Mouse (Mus musculus): ENCODE measurements around the gene Fdx1.

The Fdx1 gene

GRCm38 (mm10) chr9:51964110-51964509, 754 bp upstream of the Fdx1 start:
- DNase-seq (ENCODE audit: low read depth, low spot score) = no peak

- no peak for DNase-seq (ENCODE audit: low read depth, low spot score)
Observed at GRCm38 (mm10) chr9:51961190-51961909, 2.0 kb downstream of the Fdx1 start.

DNA sequence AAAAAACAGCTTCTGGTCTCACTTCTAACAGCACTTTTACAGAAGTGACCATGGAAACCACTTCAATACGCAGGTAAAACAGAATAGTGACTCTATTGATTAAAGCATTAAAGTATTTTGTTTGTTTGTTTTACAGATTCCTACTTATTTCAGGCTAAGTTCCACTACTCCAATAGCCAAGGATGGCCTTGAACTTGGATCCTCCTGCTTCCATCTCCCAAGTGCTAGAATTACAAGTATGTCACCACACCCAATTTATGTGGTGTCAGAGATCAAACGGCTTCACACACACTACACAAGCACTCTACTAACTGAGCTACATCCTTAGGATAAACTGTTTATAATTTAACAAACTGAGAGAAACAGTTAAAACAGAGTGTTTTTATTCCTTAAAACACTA, 3.0 kb downstream of the Fdx1 start:
- DNase-seq (ENCODE audit: low read depth, low spot score) = no peak

DNA sequence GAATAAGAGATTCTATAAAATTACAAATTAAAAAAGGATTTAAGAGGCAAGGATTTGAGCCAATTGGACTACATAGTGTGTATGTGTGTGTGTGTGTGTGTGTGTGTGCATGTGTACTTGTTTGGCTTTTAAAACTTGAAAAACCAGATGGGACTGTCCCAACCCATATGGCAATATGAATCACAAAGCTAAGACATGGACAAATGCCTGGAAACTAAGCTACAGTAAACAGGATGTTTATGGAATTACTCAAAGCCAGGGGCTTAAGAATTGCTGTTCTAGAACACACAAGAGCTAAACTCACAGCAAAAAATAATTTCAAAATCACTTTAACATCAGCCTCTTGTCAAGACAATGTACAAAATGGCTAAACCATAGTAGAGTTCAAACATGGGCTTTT, 4.4 kb downstream of the Fdx1 start:
- DNase-seq (ENCODE audit: low read depth, low spot score) = peak; percentile 60

GRCm38 (mm10) chr9:51957025-51957424, 6.3 kb downstream of the Fdx1 start:
- DNase-seq (ENCODE audit: low read depth, low spot score) = no peak

DNA sequence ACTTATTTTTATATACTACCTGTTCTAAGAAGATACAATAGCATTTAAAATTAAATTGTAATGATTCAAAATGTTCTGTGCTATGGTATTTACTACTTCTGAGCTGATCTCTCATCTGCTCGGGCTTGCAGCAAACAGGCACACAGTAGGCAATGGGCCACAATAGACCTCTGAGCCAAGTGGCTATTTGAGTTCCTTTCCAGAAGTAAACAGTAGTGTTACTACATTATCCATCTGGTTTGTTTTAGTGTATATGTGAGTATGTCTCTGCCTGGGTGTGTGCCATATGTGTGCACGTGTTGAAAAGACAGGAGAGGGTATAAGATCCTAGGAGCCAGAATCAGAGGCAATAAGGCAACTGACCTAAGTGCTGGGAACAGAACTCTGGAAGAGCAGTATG, 6.9 kb downstream of the Fdx1 start:
- no peak for DNase-seq (ENCODE audit: low read depth, low spot score)

GRCm38 (mm10) chr9:51951337-51951736, 12.0 kb downstream of the Fdx1 start:
- DNase-seq (ENCODE audit: low read depth, low spot score) = no peak

DNA sequence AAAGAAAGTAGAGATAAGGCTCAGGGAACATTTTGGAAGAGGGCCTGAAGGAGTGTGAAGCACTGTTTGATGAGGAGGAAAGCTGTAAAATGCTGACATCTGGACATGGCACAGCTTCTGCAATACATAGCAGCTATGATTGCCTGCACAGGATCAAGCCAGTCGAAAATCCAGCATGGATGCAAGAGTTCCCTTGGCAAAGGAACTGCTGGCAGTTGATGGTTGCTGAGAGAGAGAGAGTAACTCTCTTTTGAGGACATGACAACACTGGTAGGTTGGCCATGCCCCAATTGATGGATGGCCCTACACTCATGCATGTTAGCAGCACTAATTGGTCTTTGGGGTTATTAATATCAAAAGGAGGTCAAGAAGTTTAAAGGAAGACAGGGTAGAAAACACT, 12.7 kb downstream of the Fdx1 start:
- no peak for DNase-seq (ENCODE audit: low read depth, low spot score)

GRCm38 (mm10) chr9:51950225-51950624, 13.1 kb downstream of the Fdx1 start:
- no peak for DNase-seq (ENCODE audit: low read depth, low spot score)

DNA sequence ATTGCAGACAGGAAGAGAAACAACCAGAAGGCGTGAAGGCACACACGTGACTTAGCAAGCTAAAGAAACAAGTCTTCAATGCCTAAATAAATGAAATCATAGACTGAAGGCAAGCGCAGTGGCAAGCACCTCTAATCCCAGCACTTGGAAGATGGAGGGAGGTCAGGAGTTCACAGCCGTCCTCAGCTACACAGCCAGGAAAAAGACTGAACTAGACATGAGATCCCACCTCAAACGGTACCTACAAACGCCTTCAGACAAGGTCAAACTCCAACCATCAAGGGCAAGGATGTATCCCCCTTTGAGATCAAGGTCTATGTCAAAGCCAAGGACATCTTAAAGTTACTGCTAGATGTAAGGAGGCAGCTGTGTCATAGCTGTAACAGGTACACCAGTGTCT, 19.4 kb downstream of the Fdx1 start:
- DNase-seq (ENCODE audit: low read depth, low spot score) = no peak

- DNase-seq (ENCODE audit: low read depth, low spot score) = no peak
Observed at GRCm38 (mm10) chr9:51934641-51935040, 28.7 kb downstream of the Fdx1 start.

GRCm38 (mm10) chr9:51931997-51932396, 31.4 kb downstream of the Fdx1 start:
- DNase-seq (ENCODE audit: low read depth, low spot score) = no peak

- no peak for DNase-seq (ENCODE audit: low read depth, low spot score)
Observed at GRCm38 (mm10) chr9:51931054-51931690, 32.2 kb downstream of the Fdx1 start.

DNA sequence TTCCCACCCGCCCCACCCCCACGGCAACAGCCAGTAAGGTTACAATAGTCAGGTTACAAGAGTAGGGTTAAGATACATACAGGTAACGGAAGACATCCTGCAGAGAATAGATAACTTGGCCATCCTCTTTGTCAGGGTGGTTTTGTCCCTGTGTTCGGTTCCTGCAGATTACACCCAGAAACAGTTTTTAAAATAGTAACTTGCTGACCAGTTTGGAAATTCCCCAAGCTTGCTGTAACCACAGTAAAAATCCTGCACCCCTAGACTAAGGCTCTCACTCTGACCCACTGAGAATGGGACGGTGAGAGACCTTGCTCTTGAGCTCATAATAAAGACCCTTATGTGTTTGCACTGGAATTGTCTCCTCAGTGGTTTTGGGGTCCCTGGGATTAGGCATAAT, 33.4 kb downstream of the Fdx1 start:
- DNase-seq (ENCODE audit: low read depth, low spot score) = no peak

DNA sequence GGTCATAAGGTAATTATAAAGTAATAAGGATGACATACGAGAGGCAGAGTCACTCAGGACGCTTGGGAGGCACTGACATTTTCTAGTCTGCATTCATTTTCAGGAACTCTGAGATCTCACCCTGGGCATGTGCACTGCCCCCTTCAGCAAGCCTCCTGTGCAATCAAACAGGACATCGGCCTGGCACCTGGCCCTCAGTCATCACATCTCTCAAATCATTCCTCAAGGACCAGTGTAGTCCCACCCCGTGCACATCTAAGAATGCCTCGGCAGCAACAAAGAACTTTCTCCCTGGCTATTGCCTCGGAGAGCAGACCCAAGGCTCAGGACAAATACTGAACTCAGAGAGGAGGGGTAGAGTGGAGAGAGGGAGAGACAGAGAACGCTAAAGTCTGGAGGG, 34.7 kb downstream of the Fdx1 start:
- DNase-seq (ENCODE audit: low read depth, low spot score) = no peak

GRCm38 (mm10) chr9:51928116-51928515, 35.2 kb downstream of the Fdx1 start:
- DNase-seq (ENCODE audit: low read depth, low spot score) = no peak

DNA sequence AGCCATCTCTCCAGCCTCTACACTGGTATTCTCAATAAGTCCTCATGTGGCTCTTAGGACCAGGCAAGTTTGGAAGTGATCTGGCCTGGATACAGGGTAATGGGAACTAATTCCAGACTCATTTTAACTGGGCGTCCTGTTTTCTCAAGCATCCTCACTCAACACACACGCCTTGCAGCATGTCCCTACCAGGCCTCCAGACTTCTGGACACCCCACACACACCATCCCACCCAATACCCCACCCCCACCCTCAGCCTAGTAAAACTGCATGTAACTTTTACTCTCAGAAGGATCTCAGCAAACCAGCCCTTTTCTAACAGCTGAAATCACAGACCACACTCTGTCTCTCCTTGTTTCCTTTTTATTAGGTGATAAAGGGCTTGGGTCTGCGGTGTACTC, 35.7 kb downstream of the Fdx1 start:
- DNase-seq (ENCODE audit: low read depth, low spot score) = no peak

DNA sequence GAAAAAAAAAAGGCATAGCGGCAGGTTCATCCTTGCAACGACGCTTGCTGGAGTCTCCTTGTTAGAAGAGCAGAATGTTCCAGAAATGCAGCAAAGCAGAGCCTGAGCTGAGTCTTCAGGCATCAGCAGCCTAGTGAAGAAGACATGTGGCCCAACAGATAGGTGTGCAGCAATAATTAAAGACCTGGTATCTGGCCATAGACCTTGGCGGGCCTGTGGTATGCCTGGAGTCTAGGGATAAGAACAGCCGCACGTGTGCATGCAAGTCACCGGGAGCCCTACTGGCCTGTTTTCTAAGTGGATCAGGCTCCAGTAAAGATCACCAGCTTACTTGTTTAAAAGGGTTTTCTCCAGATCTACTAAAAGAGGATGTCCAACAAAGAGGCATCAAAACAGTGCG, 36.7 kb downstream of the Fdx1 start:
- DNase-seq (ENCODE audit: low read depth, low spot score) = no peak

DNA sequence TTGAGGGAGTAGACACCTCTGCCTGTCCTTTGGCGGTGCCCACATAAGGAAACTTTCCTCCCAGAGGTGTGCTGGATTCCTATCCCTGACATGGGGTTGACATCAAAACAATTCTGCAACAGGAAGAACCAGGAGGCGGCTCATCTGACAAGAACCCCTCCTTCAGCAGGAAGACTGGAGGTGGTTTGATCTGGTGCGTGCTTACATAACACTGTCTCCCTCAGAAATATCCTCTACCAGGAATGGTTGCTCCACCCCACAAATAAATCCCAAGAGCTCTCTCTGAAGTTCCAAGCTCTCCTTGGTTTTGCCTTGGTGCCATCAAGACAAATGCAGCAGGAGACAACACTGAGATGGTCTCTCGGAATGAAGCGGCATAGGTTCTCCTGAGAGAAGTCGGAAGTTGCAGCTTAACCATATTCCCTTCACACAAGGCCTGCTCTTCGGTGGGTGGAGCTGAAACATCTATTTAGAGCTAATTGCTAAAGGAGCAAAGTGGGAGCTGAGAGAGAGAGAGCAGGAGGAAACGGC, 38.7 kb downstream of the Fdx1 start:
- no peak for DNase-seq (ENCODE audit: low read depth, low spot score)

DNA sequence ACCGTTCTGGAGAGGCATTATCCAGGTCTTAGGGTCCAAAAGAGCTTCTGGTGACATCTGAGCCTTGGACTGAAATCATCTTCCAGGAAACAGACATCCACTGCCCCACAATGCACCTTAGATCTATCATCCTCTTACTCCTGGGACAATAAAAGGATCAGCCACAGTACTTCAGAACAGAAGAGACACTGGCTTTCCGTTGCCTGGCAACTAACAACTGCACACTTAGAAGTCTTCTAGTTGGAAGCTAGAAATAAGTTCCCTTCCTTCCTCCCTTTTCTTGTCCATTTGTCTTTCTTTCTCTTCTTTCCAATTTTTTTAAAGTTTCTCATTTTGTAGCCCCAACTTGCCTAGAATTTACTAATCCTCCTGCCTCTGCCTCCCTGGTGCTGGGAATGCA, 40.6 kb downstream of the Fdx1 start:
- no peak for DNase-seq (ENCODE audit: low read depth, low spot score)

DNA sequence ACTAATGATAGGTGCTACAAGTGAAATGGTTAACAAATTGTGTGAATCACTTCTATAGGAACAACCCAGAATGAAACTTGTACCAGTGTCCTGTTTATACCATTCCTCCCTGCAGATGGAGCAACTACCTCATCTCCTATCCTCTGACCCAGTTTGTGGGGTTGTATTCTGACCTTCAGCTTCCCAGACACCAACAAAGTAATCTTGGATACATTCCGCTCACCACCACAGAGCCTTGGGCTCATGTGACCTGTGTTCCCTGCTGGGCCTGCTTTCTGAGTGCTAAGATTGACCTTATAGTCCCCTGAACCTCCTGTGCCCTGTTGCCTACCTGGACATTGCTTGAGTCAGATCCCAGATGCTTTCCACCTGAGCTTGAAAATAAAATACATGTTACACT, 47.8 kb downstream of the Fdx1 start:
- no peak for DNase-seq (ENCODE audit: low read depth, low spot score)

GRCm38 (mm10) chr9:51914481-51915120, 48.8 kb downstream of the Fdx1 start:
- no peak for DNase-seq (ENCODE audit: low read depth, low spot score)

GRCm38 (mm10) chr9:51908838-51909237, 54.5 kb downstream of the Fdx1 start:
- peak; percentile 37 for DNase-seq (ENCODE audit: low read depth, low spot score)
